Mouse (Mus musculus) kidney, adult 9 months (tissue): ENCODE measurements around the gene Txk.

Source experiments
- DNase-seq: peaks from one replicate; pipeline ENCODE4 v3.0.0; 2022

Gene Txk

DNA sequence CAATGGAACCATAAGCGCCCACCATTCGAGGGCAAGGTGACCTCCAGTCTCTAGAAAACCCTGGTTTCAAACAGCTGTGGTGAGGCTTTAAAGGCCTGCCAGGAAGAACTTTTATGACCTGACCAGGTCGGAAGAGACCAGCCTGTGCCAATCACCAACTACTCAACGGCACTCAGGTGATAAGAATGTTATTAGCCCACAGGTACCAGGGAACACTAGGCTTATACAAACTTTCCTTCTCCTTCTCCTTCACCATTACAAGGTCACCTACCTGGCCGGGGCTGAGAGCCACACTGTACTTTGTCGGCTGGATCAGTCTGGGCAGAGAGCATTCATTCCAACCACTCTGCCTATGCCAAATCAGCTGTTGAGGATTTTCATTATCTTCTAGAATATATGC is 71.1 kb downstream of the Txk start:
- peak; percentile 20 for DNase-seq

- peak; percentile 7 for DNase-seq
Observed at GRCm38 (mm10) chr5:72674994-72675542, 77.5 kb downstream of the Txk start.

DNA sequence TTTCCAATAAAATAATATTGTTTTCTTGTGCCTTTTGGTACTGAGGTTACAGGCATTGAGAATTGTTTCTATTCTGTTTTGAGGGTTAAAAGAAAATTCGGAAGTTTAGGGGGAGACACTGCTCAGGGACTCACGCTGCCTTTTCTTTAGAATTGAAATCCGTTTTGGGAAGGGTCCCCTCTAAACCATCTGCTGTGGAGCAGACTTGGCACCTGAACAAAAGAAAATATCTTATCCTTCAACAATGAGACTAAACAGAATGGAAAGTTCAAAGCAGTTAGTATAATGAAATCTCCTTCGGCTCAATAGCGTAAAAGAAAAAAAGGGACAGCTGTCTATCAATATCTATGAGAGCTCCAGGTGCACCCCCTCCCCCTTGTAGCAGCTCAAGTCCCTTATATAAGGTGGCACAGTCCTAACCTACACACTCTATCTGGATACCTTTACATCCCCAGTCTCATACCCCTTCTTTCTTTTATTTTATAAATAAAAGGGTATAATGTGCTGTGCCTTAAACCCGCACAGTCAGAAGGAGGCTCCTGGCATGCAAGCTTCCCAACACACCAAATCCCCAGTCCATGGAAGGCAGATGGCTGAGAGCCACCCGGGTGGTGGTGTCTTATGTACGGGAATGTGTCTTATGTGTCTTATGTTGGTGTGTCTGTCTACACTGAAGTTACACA is 81.4 kb downstream of the Txk start:
- no peak for DNase-seq

- no peak for DNase-seq
Observed at GRCm38 (mm10) chr5:72668351-72668750, 84.2 kb downstream of the Txk start.

DNA sequence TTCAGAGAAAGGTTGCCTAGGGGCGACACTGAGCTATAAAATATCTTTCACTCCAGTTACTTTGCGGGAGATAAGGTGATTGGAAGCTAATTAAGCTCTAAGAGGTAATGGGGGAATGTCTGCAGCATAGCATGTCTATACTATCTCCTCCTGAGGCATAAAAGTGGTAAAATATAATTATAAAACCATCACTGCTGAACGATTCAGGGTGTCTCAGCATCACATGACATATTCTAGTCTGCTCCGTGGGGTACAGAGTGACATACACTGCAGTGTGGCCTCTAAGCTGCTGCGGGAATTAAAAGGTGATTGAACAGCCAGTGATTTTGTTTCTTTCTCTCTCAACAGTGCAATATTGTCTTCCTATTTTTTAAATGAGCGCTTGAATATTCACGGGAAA is 86.1 kb downstream of the Txk start:
- DNase-seq = no peak

DNA sequence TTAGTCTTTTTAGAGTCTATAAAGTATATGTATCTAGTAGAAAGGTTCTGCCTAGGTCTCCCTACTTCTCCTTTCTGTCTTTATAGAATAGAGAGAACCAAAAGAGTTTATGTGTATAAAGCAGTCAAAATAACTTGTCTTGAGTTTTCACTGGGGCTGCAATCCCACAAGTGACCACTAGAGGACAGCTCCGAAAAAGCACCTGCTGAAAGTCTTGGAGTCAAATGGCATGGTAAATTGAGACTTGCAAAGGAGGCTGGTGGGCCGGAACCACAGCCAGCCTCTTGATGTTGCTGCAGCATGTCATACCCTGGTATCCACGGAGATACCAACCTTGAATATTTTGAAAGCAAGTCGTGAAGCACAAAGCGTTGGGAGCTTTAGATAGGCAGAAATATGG is 87.3 kb downstream of the Txk start:
- DNase-seq = peak; percentile 50

DNA sequence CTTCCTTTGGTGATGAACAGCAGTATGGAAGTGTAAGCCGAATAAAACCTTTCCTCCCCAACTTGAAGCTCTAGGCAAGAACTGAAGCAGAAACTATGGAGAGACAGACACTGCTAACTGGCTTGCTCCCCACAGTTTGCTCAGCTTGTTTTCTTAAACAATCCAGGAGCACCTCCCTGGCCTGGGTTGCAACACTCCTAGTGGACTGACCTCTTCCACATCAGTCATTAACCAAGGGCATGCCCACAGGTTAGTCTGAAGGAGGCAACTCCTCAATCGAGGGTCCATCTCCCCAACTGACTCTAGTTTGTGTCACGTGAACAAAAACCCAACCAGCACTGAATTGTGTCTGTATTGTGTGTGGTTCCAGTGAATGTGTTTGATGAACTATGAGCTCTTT is 87.7 kb downstream of the Txk start:
- DNase-seq = peak; percentile 6

DNA sequence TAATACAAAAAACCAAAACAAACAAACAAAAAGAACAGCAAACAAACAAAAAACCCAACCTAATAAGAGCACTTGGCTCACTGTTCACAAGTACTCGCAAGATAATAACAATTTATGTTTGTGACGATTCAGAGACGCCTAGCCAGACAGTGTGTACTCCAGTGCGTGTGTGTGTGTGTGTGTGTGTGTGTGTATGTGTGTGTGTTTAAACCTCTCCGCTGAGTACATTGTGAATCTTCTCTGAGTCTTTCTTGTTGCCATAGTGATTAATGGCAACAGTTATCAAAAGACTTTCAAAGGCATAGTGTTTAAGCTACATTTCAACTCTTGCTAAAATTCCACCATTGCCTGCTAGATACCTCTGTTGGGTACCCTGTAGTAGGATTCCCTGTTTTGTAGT is 88.5 kb downstream of the Txk start:
- no peak for DNase-seq

- no peak for DNase-seq
Observed at GRCm38 (mm10) chr5:72661051-72661781, 91.4 kb downstream of the Txk start.

GRCm38 (mm10) chr5:72658375-72658774 is 94.2 kb downstream of the Txk start:
- no peak for DNase-seq

DNA sequence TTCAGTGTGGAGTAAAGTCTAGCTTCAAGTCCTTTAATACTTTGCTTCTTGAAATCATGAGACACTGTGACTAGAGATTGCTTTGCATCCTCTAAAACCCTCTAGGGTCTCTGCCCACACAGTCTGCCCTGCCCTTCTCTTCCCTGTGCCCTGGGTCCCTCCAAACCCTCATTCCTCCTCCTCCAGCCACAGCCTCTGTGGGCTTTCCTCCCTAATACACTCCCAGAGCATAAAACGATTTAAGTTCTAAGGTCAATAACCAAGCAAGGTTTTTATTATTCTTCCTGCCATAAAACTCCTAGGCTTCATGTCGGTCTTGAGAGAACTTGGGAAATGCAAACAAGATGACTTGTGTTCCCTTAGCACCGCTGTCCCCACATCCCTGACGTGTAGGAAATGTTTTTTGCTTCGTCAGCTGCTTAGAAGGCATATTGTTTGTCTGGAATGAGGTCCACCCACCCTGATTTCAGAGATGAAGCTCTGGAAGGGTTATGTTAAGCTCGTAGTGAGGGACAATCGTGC is 96.2 kb downstream of the Txk start:
- no peak for DNase-seq

GRCm38 (mm10) chr5:72653068-72653674 is 99.4 kb downstream of the Txk start:
- DNase-seq = no peak

GRCm38 (mm10) chr5:72648987-72649735 is 103.4 kb downstream of the Txk start:
- no peak for DNase-seq

DNA sequence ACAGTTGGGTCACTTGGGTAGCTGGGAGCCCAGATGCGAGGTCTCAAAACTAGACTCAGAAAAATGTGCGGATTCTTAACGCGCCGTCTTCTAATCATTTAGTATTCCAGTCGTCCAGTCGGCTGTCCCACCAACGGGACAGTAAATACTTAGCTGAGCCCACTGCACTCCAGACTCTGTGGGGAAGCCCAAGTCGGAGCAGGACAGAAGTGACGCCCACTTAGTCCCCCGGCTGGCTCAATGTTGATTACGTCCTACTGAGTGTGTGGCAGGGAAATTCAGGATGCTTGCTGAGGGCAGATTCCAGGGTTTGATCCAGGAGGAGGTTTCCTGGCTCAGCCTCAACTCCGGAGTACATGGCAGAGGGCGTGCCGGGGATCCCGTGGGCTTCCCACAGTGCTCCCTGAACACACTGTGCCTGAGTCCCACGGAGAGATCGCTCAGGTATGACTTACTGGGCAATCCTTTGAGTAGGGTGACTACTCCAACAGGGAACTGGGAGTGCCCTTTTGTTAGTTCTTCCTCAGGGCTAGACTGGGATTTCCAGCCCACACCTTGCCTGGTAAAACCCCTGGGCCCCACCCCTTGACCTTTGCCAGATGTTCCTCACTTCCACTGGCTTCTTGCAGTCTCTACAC is 104.5 kb downstream of the Txk start:
- DNase-seq = no peak

DNA sequence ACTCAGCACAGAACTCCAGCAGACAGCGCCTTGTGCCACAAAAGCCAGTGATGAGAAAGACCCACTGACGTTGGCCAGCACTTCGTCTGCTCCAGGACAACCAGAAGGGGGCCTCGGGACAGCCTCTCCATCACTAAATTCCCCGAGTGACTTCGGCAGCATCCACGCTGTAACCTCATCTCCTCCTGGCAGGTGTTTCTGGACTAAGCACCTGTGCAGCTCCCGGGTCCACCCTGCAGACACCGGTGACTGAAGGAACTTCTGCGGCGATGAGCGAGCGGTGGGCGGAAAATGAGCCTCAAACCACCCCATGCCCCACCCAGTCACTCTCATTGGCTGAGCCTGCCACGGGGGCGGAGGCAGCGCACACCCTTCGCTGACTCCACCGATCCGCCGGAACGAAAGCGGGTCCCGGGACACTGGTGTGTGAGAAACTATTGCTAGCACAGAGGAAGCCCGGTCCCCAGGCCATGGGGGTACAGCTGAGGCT is 105.1 kb downstream of the Txk start, which contains the start of gene Nipal1:
TSS of gene Nipal1 (plus strand) at position 378 of the 490 bp plus-strand sequence.
- peak; percentile 28 for DNase-seq

DNA sequence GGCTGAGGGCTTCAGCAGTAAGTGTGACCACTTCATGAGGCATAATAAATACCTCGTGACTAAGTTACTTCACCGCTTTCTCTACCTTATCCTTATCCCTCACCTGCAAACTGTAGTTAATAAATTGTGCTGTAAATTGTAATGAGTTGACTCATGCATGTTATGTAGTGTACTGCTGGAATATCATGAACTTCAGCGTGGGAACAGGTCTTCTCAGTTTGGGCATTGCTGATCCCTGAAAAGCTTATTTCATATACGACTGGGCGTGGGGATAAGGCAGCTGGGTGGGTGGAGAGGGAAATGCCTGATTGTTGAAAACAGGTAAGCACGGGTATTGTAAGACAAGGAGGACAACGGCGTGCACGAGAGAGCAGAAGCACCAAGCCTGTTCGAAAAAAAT is 105.6 kb downstream of the Txk start:
- DNase-seq = no peak

DNA sequence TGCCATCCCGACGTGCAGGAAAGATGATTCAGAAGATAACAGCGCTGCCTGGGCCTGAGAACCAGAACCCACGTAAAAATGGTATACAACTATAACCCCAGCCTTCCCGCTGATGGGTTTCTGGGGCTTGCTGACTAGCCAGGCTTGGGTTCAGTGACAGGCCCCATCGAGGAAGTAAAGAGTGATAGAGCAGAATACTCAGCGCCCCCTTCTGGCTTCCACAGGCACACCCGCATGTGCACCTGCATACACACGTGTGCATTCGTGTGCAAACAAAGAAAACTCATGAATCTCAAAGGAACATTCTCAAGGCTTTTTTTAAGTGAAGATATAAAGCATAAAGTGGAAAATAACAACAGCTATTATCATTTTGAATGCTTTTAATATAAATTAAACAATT is 106.4 kb downstream of the Txk start:
- DNase-seq = no peak
